Mouse (Mus musculus) spleen, adult 12 weeks (tissue): ENCODE data around the gene Galnt14.

Source experiments
- DNase-seq: peaks from one replicate; pipeline ENCODE4 v3.0.0; 2022; ENCODE audit warnings: low spot score

Galnt14 gene

DNA sequence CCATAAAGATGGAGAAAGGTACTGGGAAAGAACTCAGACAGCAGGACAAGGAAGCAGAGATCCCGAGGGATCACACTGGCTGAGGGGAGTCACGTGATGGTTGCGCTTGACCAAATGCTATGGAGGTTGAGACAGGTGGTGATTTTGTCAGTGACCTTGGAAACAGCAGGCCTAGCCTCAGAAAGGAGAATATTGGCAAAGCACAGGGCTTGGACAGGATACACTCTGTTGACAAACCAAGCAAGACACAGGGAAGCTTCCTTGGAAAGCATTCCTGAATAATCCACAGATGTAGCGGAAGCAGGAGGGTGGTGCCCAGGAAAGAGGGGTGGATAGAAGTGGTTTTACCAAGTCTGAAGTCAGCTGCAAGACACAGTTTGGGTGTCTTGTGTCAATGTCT, 206.1 kb downstream of the Galnt14 start:
- DNase-seq = no peak

- DNase-seq = no peak
These were observed 207.6 kb downstream of the Galnt14 start for GRCm38 (mm10) chr17:73502613-73503012.

DNA sequence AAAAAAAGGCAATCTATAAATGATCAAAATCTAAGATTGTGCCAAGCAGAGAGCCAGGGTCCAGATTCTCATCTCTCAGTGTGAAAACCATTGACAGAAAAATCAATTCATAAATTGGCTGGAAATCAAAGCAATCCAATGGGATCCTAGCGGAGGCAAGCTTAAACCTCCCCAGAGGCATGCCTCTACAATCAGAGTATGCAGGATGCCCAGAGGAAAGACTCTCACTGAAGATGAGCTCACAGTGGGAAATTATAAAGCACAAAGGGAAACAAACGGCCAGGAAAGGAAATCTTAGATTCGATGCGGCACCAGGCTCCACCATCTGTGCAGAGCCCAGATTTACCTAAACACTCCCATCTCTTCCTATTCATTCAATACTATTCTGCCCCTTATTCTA, 220.7 kb downstream of the Galnt14 start:
- DNase-seq = no peak

DNA sequence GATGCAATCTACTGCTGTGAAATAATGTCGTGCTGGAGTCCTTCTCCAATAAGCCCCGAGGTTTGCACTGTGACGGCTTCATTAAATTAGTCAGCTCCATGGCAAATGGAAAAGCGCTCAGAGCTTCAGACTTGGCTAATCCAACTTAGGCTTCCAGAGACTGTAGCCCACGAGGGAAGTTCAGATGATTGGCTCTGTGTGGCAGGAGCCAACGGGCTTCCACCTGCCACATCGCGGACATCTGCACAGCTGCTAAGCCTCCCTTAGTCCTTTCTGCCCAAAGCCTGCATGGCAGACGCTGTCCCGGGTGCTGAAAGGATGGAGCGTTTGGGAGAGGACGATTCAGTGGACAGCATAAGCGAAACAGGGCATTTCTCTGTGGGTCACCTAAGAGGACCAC, 222.5 kb downstream of the Galnt14 start:
- DNase-seq = no peak

DNA sequence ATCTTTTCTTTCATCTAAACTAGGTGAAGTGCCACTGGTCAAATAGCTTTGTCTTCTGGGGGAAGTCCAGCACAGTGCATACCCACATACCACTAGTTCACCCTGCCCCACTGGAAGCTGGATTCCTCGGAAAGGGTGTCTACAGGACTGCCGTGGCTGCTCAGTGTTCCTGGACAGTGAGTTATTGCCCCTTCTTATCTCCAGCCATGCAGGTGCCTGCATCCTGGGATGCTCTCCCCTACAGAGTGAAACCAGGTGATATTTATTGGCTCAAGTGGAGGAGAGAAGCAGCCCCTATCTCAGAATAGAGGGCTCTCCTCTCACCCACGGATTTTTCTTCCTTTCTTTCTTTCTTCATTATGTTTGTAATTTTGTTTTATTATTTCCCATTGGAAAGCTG, 222.9 kb downstream of the Galnt14 start:
- DNase-seq = no peak

DNA sequence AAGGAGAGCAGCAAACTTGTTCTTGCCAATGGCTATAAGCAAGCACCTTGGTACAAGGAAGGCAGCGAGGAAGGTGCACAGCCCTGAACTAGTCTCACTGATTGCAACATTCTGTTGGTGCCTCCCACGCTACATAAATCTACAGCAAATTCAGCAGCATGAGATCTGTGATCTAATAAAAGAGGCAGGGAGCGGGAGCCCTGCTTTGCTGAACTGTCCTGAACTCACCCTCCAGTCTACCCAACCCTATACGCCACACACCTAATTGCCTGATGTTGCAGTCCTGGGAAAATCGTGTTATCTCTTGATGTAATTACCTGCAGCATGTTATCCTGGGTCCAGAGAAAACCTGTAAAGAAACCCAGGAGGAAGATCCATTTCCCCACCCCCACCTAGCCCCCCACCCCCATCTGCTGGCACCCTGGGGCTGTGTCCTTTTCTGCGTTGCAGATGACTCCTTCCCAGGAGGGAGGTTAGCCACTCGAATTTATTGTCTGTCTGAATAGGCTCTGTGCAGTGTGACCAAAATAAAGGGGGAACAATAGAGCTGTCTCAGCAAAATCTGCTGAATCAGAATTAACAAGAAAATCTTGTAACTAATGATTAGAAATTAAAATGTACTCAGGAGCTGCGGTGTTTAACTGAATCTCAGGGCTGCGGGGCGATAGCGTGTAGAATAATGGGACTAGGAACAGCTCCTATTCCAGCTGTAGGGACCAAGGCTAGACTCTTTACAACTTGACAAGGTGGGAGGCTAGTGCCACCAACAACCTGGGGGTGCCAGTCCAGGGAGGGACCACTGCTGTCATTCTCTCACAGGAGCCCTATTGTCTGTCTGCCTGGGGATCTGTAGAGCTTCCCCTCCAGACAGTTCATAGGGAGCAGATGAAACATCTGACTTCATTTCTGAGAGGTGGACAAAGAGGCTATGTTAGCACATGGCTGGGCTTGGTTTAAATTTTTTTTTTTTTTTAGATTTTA, 232.9 kb downstream of the Galnt14 start:
- DNase-seq = no peak

DNA sequence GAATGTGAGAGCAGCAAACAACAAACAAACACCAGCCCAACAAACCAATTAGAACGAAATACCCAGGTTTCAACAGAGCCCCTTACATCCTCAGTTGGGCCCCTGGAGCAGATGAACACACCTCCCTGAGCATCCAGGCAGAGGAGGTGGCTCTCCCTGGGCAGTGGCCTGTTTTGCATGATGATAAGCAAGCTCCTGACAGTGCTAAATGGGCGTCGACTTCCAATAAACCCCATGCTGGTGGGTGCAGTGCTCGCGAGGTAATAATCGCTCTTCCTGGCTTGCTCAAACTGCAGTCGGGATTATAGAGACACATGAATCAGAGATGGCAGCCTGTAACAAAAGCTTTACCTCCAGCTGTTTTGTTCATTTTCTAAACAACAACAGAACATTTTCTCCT, 235.9 kb downstream of the Galnt14 start:
- DNase-seq = no peak

DNA sequence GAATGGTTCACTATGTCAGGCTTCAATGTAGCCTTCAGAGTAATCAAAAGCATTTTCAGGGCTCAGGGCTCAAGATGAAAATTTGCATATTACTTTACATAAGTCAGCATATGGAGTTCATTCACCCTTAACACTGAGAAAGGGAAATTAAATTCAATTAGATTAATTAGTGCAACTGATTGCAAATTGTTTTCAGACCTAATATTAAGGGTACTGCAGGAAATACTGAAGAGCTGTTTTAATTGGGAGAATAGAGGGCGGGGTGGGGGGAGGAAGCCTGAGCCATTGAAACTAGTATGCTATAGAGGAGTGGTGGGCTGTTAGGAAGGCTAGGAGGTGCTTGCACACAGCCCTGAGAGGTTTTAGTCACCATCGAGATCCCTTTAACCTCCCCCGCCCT, 237.2 kb downstream of the Galnt14 start:
- DNase-seq = no peak

GRCm38 (mm10) chr17:73460874-73461273, 249.4 kb downstream of the Galnt14 start:
- no peak for DNase-seq

DNA sequence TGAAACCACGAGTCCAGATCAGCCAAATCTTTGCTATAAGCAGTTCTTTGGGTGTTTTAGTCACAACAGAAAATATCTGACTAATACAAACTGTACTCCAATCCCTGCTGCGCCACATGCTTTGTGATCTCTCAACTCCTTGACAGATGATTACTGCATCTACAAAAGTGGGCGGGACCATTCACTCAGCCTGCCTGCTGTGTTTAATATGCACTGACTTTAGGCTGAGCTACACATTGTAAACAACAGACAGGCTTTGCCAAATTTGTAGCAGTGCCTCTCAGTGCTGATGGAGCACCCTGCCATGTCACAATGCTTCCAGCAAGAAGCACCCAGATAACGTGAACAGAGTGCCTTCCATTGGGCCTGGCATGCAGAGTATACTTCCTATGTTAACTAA, 251.5 kb downstream of the Galnt14 start:
- DNase-seq = no peak

GRCm38 (mm10) chr17:73456551-73456950, 253.7 kb downstream of the Galnt14 start:
- no peak for DNase-seq

DNA sequence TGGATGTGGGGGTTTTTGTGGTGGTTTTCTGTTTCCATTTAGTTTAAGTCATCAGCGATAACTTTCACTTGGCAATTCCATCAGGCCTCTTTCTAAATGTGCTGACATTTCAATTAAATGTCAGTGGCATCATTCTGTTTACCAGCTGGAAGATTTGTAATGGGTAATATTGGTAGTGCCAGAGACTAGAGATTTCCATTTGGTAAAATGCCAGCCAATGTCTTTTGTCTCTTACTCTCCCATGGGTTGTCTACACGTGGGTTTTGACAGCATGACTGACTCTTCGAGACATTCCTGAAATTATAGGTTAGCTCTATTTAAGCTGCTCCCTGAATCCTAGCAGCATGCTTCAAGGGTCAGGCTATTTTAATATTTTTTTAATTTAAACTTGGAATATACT, 256.6 kb downstream of the Galnt14 start:
- no peak for DNase-seq

- DNase-seq = no peak
These were observed 258.0 kb downstream of the Galnt14 start for GRCm38 (mm10) chr17:73452151-73452760.

GRCm38 (mm10) chr17:73449104-73449503, 261.1 kb downstream of the Galnt14 start:
- DNase-seq = no peak
